Mouse (Mus musculus) liver, embryonic 14.5 days (tissue): Measurements from ENCODE around the gene Grtp1.

Source experiments
- CTCF ChIP-seq: IDR thresholded peaks from 2 replicates; pipeline ENCODE4 v1.5.1; 2016; ENCODE audit warnings: antibody characterized with exemption, low read depth, control low read depth
- EP300 ChIP-seq: IDR thresholded peaks from 2 replicates; pipeline ENCODE4 v1.6.1; 2016; ENCODE audit warnings: antibody characterized with exemption, low read depth

DNA sequence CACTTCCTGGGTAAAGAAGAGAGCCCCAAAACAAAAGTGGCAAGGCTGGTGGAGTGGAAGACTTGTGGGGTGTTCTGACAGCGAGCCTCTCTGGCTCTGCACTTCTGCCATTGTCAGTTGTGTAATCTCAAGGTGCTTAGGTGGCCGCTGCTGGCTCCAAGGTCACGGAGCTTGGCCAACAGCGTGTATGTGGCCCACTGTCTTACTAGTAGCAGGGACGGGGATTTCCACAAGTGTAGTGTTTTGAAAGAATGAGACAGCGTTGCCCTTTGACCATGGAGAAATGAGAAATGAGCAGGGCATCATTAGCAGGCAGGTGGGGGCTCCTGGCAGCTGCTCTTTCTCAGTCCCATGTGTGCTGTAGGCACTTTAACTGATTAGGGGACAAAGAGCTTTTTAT, 38.3 kb downstream of the Grtp1 start:
- TF ChIP-seq EP300 = no peak
- no peak for TF ChIP-seq CTCF
